Mouse (Mus musculus) spleen, adult 2 months (tissue): ENCODE results near the gene Gm29609.

Experiments used
- CTCF ChIP-seq: fragments of 200-500 bp; IDR thresholded peaks from 2 replicates; pipeline ENCODE4 v1.5.1; 2011; ENCODE audit warnings: mild to moderate bottlenecking, inconsistent platforms; ENCODE audit not compliant: insufficient read depth, insufficient read length, insufficient replicate concordance; ENCODE audit errors: extremely low read depth
- POLR2A ChIP-seq: fragments of 200-500 bp; IDR thresholded peaks from 2 replicates; pipeline ENCODE4 v1.6.1; 2011; ENCODE audit warnings: low read depth, low read length, inconsistent platforms

- TF ChIP-seq CTCF: no peak
- no peak for TF ChIP-seq POLR2A
Measured at GRCm38 (mm10) chr5:31201042-31201741, 21.5 kb upstream of the Gm29609 start.
